Mouse (Mus musculus): ENCODE data around the gene Coro1c.

DNA sequence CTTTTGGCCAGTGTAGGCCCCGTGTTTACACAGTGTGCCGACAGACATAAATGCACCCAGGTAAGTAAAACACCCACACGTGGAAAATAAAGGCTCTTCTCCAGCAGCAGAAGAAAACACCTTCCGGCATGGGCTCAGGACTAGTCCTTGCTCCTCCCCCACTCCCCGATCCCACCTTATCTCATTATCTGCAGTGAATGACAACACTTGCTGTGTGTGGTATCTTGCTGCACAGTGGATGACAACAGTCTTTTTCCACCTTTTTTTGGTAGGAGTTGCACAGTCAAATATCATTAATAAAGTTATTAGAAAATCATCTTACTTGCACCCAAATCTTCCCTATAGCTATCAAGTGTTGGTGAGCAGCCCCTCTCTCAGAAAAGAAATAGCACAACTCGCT is 43.6 kb downstream of the Coro1c start:
- no peak for TF ChIP-seq POLR2A (IDR thresholded peaks at IDR 0.05; ENCODE audit: control insufficient read depth, extremely low read depth, insufficient read depth, low read length, poor library complexity)
- no peak for TF ChIP-seq CTCF (IDR thresholded peaks at IDR 0.05; ENCODE audit: borderline replicate concordance, control insufficient read depth, extremely low read depth, insufficient read depth, low read length, poor library complexity)

Measured in thymus, adult 2 months (tissue).